Mouse (Mus musculus) natural killer cell, adult 2 months (primary cell): ENCODE measurements around the gene Tsks.

ENCODE experiments used
- DNase-seq, 2 experiments: peaks; one replicate each; pipeline ENCODE4 v3.0.0; 2022; ENCODE audit warnings: low spot score in 2 of 2

Gene Tsks

GRCm38 (mm10) chr7:44942904-44943303 lies at the start of gene Tsks:
TSS of gene Tsks (plus strand) at chr7:44943204.
- DNase-seq, result no peak

- DNase-seq, result no peak
Measured at GRCm38 (mm10) chr7:44894175-44894574, 48.8 kb upstream of the Tsks start.

GRCm38 (mm10) chr7:44895206-44895592 lies 47.8 kb upstream of the Tsks start:
- no peak for DNase-seq

DNA sequence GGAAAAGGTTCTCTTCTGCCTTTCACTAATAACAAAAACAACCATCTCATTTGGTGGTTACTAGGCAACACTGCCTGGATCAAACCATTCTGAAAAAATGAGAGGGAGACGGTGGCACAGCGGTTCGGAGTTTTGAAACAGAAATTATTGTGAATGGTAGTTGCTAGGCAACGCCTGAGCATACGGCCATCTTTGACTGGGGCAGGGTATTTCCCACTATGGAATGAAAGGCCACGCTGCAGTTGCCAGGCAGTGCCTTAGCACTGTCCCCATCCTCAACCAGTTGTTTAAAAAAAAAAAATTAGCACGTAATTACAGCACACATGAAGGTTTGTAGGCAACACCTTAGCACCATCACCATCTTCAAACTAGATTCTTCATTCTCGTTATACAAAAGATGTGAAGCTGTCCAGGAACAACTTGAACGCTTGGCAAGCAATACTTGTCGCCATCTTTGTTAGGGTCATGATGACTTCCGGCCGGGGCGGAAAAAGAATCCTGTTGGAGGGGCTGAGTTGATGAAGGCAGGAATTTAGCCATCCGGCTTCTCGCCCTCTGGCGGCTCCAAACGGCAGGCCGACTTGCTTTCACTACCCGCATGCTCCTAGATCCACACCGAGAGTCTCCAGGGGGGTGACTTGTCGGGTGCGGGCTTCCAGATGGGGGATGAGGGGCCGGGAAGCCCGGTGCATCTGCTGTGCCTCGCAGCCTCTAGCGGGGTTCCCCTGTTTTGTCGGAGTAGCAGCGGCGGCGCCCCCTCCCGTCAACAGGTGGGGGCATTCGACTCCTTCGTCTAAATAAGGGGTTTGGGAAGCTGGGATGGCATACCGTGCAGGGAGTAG lies 47.2 kb upstream of the Tsks start, which contains the start of gene Fuz:
TSS of gene Fuz (plus strand) at position 487 of the 842 bp plus-strand sequence.
- DNase-seq, result peak; percentile 88

DNA sequence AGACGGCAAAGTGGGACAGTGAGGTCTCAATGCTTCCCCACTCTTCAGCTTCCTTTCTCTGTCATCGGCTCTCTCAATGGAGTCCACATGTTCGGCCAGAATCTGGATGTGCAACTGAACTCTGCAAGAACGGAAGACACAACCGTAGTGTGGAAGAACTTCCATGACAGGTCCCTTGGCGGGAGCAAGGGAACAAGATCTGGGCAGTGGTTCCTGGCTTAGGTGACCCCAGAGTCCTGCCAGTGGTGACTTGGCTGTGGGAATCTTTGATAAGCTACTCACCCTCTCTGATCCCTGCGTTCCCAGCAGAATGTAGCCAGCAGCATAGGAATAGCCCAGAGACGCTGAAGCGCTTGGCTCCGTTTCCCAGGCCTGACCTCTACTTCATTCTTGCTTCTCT lies 46.5 kb upstream of the Tsks start:
- DNase-seq, result no peak

DNA sequence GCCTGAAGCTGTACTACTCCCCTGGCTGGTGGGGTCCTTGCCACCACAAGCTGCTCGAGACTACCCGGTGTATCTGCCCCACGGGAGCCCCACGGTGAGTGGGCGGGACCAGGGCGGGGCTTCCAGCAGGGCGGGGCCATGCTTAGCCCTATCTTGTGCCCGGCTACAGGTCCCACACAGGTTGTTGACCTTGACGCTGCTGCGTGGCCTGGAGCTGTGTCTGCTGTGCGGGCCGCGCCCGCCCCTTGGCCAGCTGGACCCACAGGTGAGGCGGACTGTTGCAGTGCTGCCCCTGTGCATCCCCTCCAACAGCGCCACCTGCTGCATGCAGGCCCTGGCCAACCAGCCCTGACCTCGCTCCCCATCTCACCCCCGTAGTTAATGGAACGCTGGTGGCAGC lies 44.4 kb upstream of the Tsks start:
- no peak for DNase-seq

DNA sequence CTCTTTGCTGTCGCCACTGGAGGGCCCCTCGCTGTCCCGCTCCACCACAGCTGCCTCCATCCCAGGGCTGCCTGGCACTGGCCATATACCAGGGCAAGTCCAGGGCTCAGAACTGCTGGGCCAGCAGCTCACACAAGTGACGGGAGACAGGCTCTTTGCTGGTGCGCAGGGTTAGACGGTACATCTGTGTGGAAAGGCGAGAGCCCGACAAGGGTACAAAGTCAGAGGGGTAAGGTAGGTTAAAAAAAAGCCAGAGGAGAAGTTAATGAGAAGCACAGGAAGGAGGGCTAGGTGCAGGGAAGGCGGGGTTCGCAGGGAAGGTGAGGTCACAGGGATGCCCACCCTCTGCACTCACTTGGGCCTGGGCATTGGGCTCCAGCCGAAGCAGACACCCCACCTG lies 42.4 kb upstream of the Tsks start:
- DNase-seq, result no peak

DNA sequence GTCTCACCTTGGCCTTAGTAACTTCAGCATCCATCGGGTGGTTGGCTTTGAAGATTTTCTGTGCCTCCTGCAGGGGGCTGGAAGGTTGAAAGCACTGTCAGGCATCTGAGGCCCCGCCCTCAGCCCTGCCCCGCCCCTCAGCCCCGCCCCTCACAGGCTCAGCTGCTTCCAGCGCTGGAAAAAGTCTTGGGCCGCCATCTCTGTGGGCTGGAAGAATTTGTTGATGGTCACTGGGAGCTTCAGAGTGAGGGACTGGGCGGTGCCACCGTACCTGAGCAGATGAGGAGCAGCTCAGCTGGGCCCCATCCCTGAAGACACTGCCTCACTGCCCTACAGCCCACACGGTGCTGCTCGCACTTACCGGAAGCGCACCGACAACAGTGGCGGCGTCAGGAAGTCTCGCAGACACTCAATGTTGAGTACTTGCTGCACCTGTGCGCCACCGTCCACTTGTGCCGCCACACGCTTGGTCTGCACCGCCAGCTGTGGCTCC lies 41.7 kb upstream of the Tsks start:
- peak; percentile 56 to 58 for DNase-seq

DNA sequence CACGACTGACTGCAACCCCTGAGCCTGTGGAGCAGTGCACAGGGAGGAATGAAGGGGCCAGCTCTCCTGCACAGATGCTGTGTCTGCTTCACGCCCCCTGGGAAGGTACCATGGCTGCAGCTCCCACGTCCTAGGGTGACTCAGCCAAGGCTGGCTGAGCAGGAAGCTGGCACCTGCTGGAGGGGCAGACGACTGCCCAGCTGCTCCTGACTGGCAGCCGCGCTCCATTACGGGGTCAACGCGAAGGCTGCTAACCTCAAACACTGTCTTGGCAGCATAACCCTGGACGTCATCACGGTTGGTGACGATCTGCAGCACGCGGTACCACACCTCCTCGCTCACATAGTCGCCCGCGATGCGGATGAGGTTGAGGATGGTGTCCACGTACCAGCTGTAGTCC lies 37.6 kb upstream of the Tsks start:
- DNase-seq, result no peak

- DNase-seq, result peak; percentile 56 to 68
Measured at GRCm38 (mm10) chr7:44908706-44909476, 34.1 kb upstream of the Tsks start.

DNA sequence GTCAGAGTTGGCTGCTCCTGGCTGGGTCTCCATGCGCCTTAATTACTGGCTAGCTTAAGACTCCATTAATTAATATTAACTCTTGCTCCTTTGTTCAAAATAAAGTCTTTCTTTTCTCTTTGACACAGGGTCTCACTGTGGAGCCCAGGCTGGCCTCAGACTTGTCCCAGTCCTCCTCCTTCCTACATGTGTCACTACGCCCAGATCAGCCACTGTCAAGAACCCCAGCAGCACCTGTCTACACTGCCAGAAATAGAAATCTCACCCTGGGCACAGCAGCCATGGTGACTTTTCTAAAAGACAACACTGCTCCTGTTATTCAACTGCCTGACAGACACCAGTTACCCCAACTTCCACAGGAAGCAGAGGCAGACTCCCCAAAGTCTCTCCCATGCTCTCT lies 28.6 kb upstream of the Tsks start:
- DNase-seq, result no peak

DNA sequence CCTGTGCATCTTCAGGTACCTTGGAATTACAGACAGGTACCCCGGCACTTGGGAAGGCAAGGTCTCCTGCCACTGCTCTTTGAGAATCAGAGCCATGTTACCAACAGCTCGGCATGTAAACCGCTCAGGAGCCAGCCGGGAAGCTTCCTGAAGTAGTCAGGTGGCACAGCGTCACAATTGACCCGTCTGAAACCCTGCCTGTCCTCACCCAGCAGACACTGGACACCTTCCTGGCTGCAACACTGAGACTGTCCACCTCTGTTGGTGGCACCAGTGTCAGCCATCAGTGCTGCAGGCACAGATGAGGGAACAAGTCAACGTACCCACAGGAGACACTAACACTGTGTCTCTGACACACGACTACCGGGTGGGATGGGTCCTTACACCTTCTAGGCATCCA lies 27.7 kb upstream of the Tsks start:
- no peak for DNase-seq

GRCm38 (mm10) chr7:44916191-44916590 lies 26.8 kb upstream of the Tsks start:
- no peak for DNase-seq

DNA sequence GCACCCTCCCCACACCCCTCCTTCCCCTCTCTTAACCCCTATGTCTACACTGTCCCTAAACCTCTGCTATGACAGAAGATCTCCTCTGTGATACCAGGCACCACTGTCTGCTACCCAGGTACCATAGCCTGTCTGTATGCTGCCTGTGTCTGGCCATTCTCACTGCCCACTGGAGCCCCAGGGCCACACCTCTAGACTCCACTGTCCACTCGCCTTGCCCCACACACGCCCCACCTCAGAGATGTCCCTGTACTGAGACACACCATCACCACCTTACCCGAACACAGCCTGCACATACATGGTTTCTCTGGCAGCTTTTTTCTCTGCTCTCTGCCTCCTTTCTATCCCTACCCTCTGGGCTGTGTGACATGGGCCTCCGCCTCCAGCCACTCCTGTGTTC lies 26.1 kb upstream of the Tsks start:
- no peak for DNase-seq

- no peak for DNase-seq
Measured at GRCm38 (mm10) chr7:44918219-44918618, 24.8 kb upstream of the Tsks start.

DNA sequence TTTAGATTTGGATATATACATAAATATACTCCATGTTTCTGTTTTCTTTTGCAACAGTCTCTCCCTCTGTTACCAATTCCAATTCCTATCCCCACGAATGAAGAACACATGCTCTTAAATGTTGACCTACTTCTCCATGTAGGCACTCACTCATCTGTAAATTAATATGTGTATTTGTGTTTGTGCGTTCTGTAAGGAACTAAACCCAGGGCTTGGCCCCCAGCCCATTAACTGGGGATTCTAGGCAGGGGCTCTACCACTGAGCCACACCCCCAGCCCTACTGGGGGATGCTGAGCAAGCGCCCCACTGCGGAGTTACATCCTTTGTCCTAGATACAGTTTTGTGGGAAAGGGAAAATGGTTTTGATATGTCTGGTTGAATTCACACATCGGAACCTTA lies 23.9 kb upstream of the Tsks start:
- DNase-seq, result no peak

DNA sequence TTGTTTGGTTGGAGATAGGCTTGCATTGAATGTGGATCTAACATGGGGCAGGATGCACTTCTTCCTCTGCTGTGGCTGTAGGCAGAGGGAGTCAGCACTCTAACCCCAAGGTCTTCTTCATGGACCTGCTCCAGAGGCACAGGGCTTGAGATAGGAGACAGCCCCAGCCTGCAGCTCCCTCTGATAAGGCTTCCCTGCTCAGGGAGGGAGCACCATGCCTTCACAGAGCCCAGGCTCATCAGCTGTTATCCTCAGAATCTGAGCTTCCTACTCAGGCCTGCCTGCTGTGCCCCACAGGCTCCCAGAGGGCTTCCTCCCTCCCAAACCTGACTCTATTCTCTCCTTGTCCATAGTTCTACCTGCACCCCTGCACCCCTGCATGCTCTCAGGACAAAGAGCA lies 20.5 kb upstream of the Tsks start:
- no peak for DNase-seq

GRCm38 (mm10) chr7:44925468-44925867 lies 17.5 kb upstream of the Tsks start:
- DNase-seq, result peak in 1 of 2 experiments; percentile 32

- DNase-seq, result no peak
Measured at GRCm38 (mm10) chr7:44928570-44928969, 14.4 kb upstream of the Tsks start.

DNA sequence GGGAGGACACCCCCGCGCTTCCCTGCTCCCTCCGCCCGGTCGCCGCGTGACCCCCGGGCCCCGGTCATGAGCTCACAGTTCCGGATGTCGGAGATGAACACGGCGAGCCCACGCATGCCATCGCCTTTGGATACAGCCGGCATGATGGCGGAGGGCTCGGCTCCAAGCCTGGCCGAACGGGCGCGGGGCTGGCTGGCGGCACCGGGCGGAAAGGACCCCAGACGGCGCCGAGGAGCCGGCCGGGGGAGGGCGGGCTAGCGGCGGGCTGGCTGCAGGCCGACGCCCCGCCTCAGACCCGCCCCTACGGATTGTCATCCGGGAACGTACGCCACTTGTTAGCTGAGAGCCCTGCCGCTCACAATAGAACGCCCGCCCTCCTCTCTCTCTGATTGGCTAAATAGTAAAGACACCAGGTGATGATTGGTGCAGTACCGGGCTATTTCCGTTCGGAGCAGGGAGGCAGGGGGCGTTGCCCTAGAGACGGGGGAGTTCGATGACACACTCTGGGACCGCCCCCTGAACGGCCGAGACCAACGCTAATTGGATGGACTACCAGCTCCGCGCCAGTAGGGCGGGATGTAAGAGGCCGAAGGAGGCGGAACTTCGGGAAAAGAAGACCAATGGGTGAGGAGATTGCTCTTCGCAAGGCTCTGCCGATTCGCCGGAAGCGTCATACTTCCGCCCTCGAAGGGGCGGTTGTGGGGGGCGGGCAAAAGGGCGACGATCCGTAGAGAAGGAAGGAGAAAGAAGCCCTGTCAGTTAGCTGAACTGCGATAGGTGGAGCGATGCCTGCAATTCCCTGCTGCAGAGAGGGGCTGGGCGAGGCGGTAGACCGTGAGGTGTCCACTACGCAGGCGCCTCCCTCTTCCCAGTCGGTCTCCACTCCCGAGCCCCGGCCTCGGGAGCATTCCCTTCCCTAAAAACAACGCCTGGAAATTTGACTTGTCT lies 13.5 kb upstream of the Tsks start, which contains the start of gene Ap2a1:
TSS of gene Ap2a1 (minus strand) at position 293 of the 948 bp plus-strand sequence.
- DNase-seq, result peak; percentile 100

DNA sequence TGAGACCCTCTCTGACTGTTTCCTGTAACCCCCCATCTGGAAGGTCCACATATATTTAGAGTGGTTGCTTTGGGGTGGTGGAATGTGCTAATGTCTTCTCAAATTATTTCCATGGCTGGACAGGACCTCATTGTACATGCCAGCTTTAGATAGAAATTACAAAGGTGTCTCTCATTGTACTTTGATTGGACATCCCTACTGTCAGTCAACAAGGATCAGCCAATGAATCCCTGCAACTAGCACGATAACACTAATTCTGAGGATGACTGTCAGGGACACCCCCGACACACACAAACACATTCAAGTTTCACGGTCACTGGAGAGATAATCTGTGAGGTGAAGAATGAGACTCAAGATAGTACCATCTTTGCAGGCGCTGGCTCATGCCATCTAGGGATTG lies 4.3 kb upstream of the Tsks start:
- DNase-seq, result no peak

DNA sequence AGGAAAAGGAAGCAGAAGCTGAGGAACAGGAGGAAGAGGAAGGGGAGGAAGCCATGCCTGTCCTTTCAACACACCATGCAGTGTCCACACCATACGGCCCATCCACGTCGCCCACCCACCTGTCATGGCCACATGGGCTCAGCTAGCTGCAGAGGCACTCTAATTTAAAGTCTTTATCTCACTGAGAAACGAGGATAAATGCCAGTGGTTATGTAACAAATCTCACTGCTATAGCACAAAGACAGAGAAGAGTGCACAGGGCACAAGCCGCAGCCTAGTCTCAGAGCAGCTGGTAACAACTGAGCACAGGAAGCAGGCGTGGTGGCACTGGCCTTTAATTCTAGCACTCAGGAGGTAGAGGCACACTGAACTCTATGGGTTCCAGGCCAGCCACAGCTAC lies 6.9 kb downstream of the Tsks start:
- no peak for DNase-seq
